Comparison of ENCODE assay signal across 23 mouse cellular contexts in the genomic region with DNA sequence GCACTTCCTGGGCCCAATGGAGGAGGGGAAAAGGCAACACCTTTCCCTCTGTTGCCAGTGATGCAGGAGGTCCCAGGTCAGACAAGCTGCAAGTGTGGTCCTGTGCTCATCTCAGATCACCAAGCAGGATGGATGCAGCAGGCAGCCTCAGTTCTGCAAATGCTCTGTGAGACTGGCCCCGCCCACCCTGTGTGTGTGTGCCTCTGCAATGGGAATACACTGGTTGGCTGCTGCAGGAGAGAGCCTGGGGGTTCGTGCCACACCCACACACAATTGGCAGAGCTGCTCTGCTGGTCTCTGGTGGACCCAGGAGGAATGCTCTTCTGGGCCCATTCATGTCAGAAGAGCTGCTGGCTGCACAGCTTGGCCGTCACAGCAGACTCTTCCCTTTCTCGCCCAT.
"Had no signal": no experiment of that assay in that cellular context is flagged by ENCODE, and none has a peak within 500 bp of the region (broad histone marks: within the 10 kb centered on the region; RNA-seq: fewer than 3 reads in every experiment).

No protein-coding gene starts in this region.

- H3K27ac ChIP-seq: heart, embryonic 10.5 days; hindbrain, embryonic 10.5 days; hindbrain, embryonic 14.5 days; intestine, embryonic 15.5 days; layer of hippocampus, adult 2 months; limb, embryonic 10.5 days; limb, embryonic 12.5 days; liver, embryonic 13.5 days had no signal

- H3K36me3 ChIP-seq: heart, embryonic 10.5 days; heart, embryonic 12.5 days; hindbrain, embryonic 10.5 days; intestine, embryonic 15.5 days; limb, embryonic 10.5 days; limb, embryonic 12.5 days; liver, embryonic 13.5 days had no signal

- H3K4me1 ChIP-seq: heart, embryonic 10.5 days; heart, embryonic 12.5 days; intestine, embryonic 15.5 days; limb, embryonic 10.5 days; limb, embryonic 12.5 days; liver, embryonic 13.5 days had no signal

- ATAC-seq: hindbrain, embryonic 16.5 days; inflammation-experienced regulatory T-cells, adult 6 months; intestine, embryonic 15.5 days; intestine, postnatal 0 days had no signal

- H3K4me3 ChIP-seq: heart, embryonic 10.5 days; heart, embryonic 12.5 days; hindbrain, embryonic 10.5 days; intestine, embryonic 15.5 days; layer of hippocampus, adult 2 months; limb, embryonic 10.5 days; limb, embryonic 12.5 days; liver, embryonic 13.5 days had no signal

- H3K4me2 ChIP-seq: heart, embryonic 12.5 days; hindbrain, embryonic 14.5 days; intestine, embryonic 15.5 days; limb, embryonic 12.5 days; liver, embryonic 11.5 days; liver, embryonic 13.5 days had no signal

- DNase-seq: gastrocnemius, postnatal 14 days; heart, adult 18-20 months; heart, postnatal 10 days; heart, postnatal 4 days; kidney, adult 18-20 months; kidney, adult 8-10 months; kidney, postnatal 10 days; kidney, postnatal 25 days; kidney, postnatal 4 days; liver; liver, embryonic 13.5 days had no signal

- H3K9ac ChIP-seq: heart, embryonic 12.5 days; hindbrain, embryonic 14.5 days; intestine, embryonic 15.5 days; limb, embryonic 12.5 days; liver, embryonic 13.5 days had no signal

- H3K27me3 ChIP-seq: heart, embryonic 12.5 days; intestine, embryonic 15.5 days; limb, embryonic 12.5 days; liver, embryonic 13.5 days had no signal

- H3K9me3 ChIP-seq: heart, embryonic 10.5 days; heart, embryonic 12.5 days; hindbrain, embryonic 10.5 days; intestine, embryonic 15.5 days; limb, embryonic 10.5 days; limb, embryonic 12.5 days; liver, embryonic 13.5 days had no signal
